Mouse (Mus musculus) ES-E14 (cell line): ENCODE measurements around the gene Dapk3. TPM values are rescaled to one million over a fixed set of nuclear protein-coding genes. Genes with fewer than 3 reads are reported as not detected.

Experiments used
- DNase-seq: peaks from one replicate; pipeline ENCODE4 v3.0.0-alpha.2; 2013; ENCODE audit warnings: low read depth, low spot score
- H3K27ac ChIP-seq: 2 replicates; pipeline ENCODE4 v1.5.1; 2012; ENCODE audit warnings: low read depth, mild to moderate bottlenecking, low read length, moderate library complexity, mixed read lengths; ENCODE audit not compliant: poor library complexity, insufficient read depth, severe bottlenecking
- H3K36me3 ChIP-seq: 2 replicates; pipeline ENCODE4 v1.6.1; 2012; ENCODE audit warnings: mild to moderate bottlenecking, low read length, moderate library complexity, mixed read lengths; ENCODE audit not compliant: control insufficient read depth, poor library complexity, insufficient read depth, severe bottlenecking
- H3K4me1 ChIP-seq, 2 experiments: fragments of 150-350 bp in 1 of 2; sonication (generic) in 1 of 2; 2 replicates each; pipeline ENCODE4 v1.6.1; 2012; ENCODE audit warnings: low read length in 2 of 2, mild to moderate bottlenecking in 1 of 2, mixed read lengths in 1 of 2; ENCODE audit not compliant: control insufficient read depth in 2 of 2, insufficient read depth in 2 of 2, poor library complexity in 1 of 2
- H3K4me3 ChIP-seq, 2 experiments: fragments of 150-350 bp in 1 of 2; sonication (generic) in 1 of 2; 2 replicates each; pipeline ENCODE4 v1.5.1; 2012; ENCODE audit warnings: low read length in 2 of 2, low read depth in 1 of 2, mild to moderate bottlenecking in 1 of 2, mixed read lengths in 1 of 2; ENCODE audit not compliant: insufficient read depth in 1 of 2, poor library complexity in 1 of 2, severe bottlenecking in 1 of 2
- H3K9ac ChIP-seq: 2 replicates; pipeline ENCODE4 v1.6.1; 2012; ENCODE audit warnings: low read depth, mild to moderate bottlenecking, low read length, mixed read lengths; ENCODE audit not compliant: poor library complexity, insufficient read depth, severe bottlenecking
- H3K9me3 ChIP-seq: fragments of 150-350 bp; sonication (generic); 2 replicates; pipeline ENCODE4 v1.6.1; 2012; ENCODE audit warnings: low read depth, mild to moderate bottlenecking, low read length; ENCODE audit not compliant: control insufficient read depth, insufficient read depth
- CHD2 ChIP-seq: IDR thresholded peaks from 2 replicates; pipeline ENCODE4 v1.6.1; 2014; ENCODE audit warnings: mild to moderate bottlenecking, low read depth, low read length, inconsistent platforms
- HCFC1 ChIP-seq: IDR thresholded peaks from 2 replicates; pipeline ENCODE4 v1.6.1; 2012; ENCODE audit warnings: low read length, inconsistent platforms, borderline replicate concordance; ENCODE audit not compliant: insufficient read depth
- MAFK ChIP-seq: IDR thresholded peaks from 2 replicates; pipeline ENCODE4 v1.6.1; 2014; ENCODE audit warnings: mild to moderate bottlenecking, low read depth, low read length, inconsistent platforms; ENCODE audit not compliant: insufficient read depth
- ZC3H11A ChIP-seq: IDR thresholded peaks from 2 replicates; pipeline ENCODE4 v1.6.1; 2012; ENCODE audit warnings: low read depth, mild to moderate bottlenecking, inconsistent platforms, low read length, borderline replicate concordance
- ZNF384 ChIP-seq: IDR thresholded peaks from 2 replicates; pipeline ENCODE4 v1.6.1; 2012; ENCODE audit warnings: low read depth, low read length, inconsistent platforms
- in situ Hi-C, 2 experiments: fragments of 600-800 bp; cut with MboI; formaldehyde crosslinking; loops; one replicate each; pipeline ENCODE4 v1.15.1; 2025; ENCODE audit warnings: low sequenced_read_pairs in 2 of 2, inconsistent platforms in 1 of 2; ENCODE audit not compliant: unreplicated experiment in 2 of 2
- total RNA-seq: library from RNA; depleted of rRNA; stranded (reverse); fragments of 300-350 nt; gene quantifications from 2 replicates; pipeline ENCODE4 v1.2.3, GENCODE M21; 2012

Dapk3 gene
- total RNA-seq, 1 experiment: 65.1 TPM

DNA sequence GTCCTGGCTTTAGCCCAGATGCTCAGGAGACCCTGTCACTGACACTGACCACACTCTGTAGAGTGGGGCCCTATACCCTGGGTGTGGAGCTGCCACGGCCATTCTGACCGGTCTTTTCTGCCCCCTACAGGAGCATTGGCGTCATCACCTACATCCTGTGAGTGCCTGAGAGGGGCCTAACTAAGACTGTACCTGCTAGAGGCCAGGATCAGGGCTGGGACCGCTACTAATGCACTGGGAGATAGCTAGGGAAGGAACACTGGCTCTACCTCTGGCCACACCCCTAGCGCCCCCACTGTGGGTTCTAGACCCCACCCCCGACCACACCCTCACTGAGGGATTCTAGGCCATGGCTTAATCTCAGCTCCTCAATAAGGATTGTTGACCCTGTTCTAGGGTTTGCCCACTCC, 8.1 kb downstream of the Dapk3 start:
- H3K4me1 ChIP-seq: peaks cover 2 to 23% of the 10 kb centered on the region in 2 experiments; a peak in 3 of 4 replicates
- no peak for TF ChIP-seq MAFK
- TF ChIP-seq HCFC1: no peak
- TF ChIP-seq ZNF384: no peak
- TF ChIP-seq ZC3H11A: no peak
- TF ChIP-seq CHD2: no peak
- no peaks in the 10 kb centered on the region for H3K9me3 ChIP-seq
- no peak overlapping the region for H3K27ac ChIP-seq
- H3K9ac ChIP-seq: no peak overlapping the region
- H3K4me3 ChIP-seq: no peak overlapping the region
- no peak for DNase-seq
- in situ Hi-C loops: no loop called here
- H3K36me3 ChIP-seq: peaks cover 10% of the 10 kb centered on the region; the same call in 1 of the 2 replicates

DNA sequence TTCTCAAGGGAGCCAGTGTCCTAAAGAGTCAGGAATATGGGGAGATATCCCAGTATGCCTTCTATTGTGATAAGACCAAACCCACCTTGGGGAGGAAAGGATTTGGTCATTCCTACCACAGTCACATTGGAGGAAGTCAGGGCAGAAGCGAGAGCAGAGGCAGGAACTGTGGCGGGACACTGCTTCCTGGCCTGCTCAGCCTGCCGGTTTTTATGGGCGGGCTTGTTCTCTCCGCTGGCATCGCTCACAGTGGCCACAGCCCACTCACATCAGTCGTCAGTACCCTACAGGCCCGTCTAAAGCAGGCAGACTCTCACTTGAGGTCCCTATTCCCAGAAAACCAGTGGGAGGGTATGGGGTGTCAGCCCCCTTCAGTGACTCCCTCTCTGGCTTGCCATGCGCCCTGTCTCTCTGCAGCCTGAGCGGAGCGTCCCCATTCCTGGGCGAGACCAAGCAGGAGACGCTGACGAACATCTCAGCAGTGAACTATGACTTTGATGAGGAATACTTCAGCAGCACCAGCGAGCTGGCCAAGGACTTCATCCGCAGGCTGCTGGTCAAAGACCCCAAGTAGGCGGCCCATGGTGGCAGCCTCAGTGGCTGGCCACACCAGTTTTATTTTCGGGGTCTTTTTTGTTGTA, 8.7 kb downstream of the Dapk3 start:
- Histone ChIP-seq H3K36me3 (peaks cover 10% of the 10 kb centered on the region; the same call in 1 of the 2 replicates), H3K27ac (no peak overlapping the region), H3K9me3 (no peaks in the 10 kb centered on the region), H3K4me1 (peaks cover 2 to 23% of the 10 kb centered on the region in 2 experiments; a peak in 3 of 4 replicates), H3K4me3 (peak overlapping the region in 1 of 2 experiments; percentile 68; a peak in 1 of 4 replicates), H3K9ac (peak overlapping the region; percentile 16; the same call in 1 of the 2 replicates)
- TF ChIP-seq ZNF384: no peak
- no peak for TF ChIP-seq CHD2
- no peak for TF ChIP-seq HCFC1
- TF ChIP-seq ZC3H11A: no peak
- TF ChIP-seq MAFK: no peak
- in situ Hi-C loops: no loop called here
- DNase-seq: no peak

DNA sequence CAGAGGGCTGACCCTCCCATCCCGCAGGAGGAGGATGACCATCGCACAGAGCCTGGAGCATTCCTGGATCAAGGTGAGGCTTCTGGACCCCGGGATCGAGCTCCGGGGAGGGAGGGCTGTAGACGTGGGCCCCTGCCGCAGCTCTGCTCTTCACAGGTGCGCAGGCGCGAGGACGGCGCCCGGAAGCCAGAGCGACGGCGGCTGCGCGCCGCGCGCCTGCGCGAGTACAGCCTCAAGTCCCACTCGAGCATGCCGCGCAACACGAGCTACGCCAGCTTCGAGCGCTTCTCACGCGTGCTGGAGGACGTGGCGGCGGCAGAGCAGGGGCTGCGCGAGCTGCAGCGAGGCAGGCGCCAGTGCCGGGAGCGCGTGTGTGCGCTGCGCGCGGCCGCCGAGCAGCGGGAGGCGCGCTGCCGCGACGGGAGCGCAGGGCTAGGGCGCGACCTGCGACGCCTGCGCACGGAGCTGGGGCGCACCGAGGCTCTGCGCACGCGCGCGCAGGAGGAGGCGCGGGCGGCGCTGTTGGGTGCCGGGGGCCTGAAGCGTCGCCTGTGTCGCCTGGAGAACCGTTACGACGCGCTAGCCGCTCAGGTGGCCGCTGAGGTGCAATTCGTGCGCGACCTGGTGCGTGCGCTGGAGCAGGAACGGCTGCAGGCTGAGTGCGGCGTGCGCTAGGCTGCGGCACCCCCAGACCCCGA, 9.6 kb downstream of the Dapk3 start:
- H3K4me3 ChIP-seq: peak overlapping the region; percentile 68 to 87
- no peak for DNase-seq
- TF ChIP-seq ZNF384: no peak
- no peak for TF ChIP-seq CHD2
- no peak; the same call in 1 of the 2 replicates for TF ChIP-seq HCFC1
- no peak for TF ChIP-seq ZC3H11A
- no peak for TF ChIP-seq MAFK

GRCm38 (mm10) chr10:81192968-81193501, 10.2 kb downstream of the Dapk3 start:
- Histone ChIP-seq H3K27ac (no peak overlapping the region), H3K9me3 (no peaks in the 10 kb centered on the region), H3K36me3 (peaks cover 3% of the 10 kb centered on the region; the same call in 1 of the 2 replicates), H3K4me3 (peak overlapping the region; percentile 68 to 87), H3K9ac (peak overlapping the region; percentile 94), H3K4me1 (peaks cover 2 to 23% of the 10 kb centered on the region in 2 experiments; a peak in 3 of 4 replicates)
- in situ Hi-C loops: no loop called here
- TF ChIP-seq ZNF384: no peak
- no peak for TF ChIP-seq CHD2
- no peak for DNase-seq

More for the DNA sequence above, 9.6 kb downstream of the Dapk3 start:
- H3K27ac ChIP-seq: peak overlapping the region; percentile 82
- H3K36me3 ChIP-seq: peaks cover 3% of the 10 kb centered on the region; the same call in 1 of the 2 replicates
- no peaks in the 10 kb centered on the region for H3K9me3 ChIP-seq
- peak overlapping the region; percentile 94 for H3K9ac ChIP-seq
- H3K4me1 ChIP-seq: peaks cover 2 to 23% of the 10 kb centered on the region in 2 experiments; a peak in 3 of 4 replicates
- in situ Hi-C loops: no loop called here
